Mouse (Mus musculus): ENCODE results near the gene Ccdc124. TPM values are rescaled to one million over a fixed set of nuclear protein-coding genes. Genes with fewer than 3 reads are reported as not detected.
A peak's percentile ranks its signal among the peaks of the same experiment; 100 is the strongest.

The Ccdc124 gene
- total and polyA plus RNA-seq, 3 experiments, result 36.2 to 82.0 (median 58.7) TPM

- H3K4me3 ChIP-seq (replicated peaks in 1 of 3; ENCODE audit: low read depth in 2 of 3, low read length in 2 of 3, poor library complexity in 1 of 3), result no peak overlapping the region
- H3K27me3 ChIP-seq (replicated peaks), result peaks cover 63% of the 10 kb centered on the region
- in situ Hi-C loops (cut with MboI; ENCODE audit: low pct_ligation_motif_present, low pct_unique_long_range_greater_than_20kb, low sequenced_read_pairs), result no loop called here
- peak; percentile 75 for DNase-seq (ENCODE audit: extremely low read depth)
- H3K36me3 ChIP-seq (replicated peaks in 1 of 2; ENCODE audit: control insufficient read depth in 1 of 2, insufficient read depth in 1 of 2, low read length in 1 of 2), result no peaks in the 10 kb centered on the region
- no peaks in the 10 kb centered on the region for H3K9me3 ChIP-seq (replicated peaks; ENCODE audit: low read length)
- H3K9ac ChIP-seq (ENCODE audit: insufficient read depth, low read depth), result no peak overlapping the region
- dilution Hi-C loops (cut with MboI; ENCODE audit: extremely low pct_ligation_motif_present, extremely low pct_unique_long_range_greater_than_20kb, low sequenced_read_pairs), result no loop called here
- H3K4me1 ChIP-seq (ENCODE audit: control insufficient read depth in 1 of 2, insufficient read depth in 2 of 2), result peaks cover 14 to 36% of the 10 kb centered on the region in 2 experiments
- H3K79me2 ChIP-seq (replicated peaks; ENCODE audit: control insufficient read depth, extremely low read depth, insufficient read depth, poor library complexity, severe bottlenecking), result no peaks in the 10 kb centered on the region
- TF ChIP-seq ZC3H11A (IDR thresholded peaks at IDR 0.05; ENCODE audit: low read depth, low read length) (no peak), TBP (conservative IDR thresholded peaks at IDR 0.05; ENCODE audit: low read depth, low read length) (peak; percentile 72; the same call in 1 of the 2 replicates)
- no peak overlapping the region for H3K27ac ChIP-seq (ENCODE audit: insufficient read depth, low read depth)
- no peak overlapping the region for H3K4me2 ChIP-seq (ENCODE audit: insufficient read depth, low read depth, poor library complexity, severe bottlenecking)
Observed at GRCm38 (mm10) chr8:70853863-70854262, 19.9 kb downstream of the Ccdc124 start.

- Histone ChIP-seq H3K79me2 (replicated peaks; ENCODE audit: control insufficient read depth, extremely low read depth, insufficient read depth, poor library complexity, severe bottlenecking) (no peaks in the 10 kb centered on the region), H3K9me3 (replicated peaks; ENCODE audit: low read length) (no peaks in the 10 kb centered on the region), H3K27ac (ENCODE audit: insufficient read depth, low read depth) (no peak overlapping the region), H3K4me2 (ENCODE audit: insufficient read depth, low read depth, poor library complexity, severe bottlenecking) (no peak overlapping the region), H3K9ac (ENCODE audit: insufficient read depth, low read depth) (no peak overlapping the region), H3K4me1 (ENCODE audit: control insufficient read depth in 1 of 2, insufficient read depth in 2 of 2) (peaks cover 14 to 29% of the 10 kb centered on the region in 2 experiments), H3K4me3 (replicated peaks in 1 of 3; ENCODE audit: low read depth in 2 of 3, low read length in 2 of 3, poor library complexity in 1 of 3) (no peak overlapping the region), H3K27me3 (replicated peaks) (peaks cover 68% of the 10 kb centered on the region), H3K36me3 (replicated peaks in 1 of 2; ENCODE audit: control insufficient read depth in 1 of 2, insufficient read depth in 1 of 2, low read length in 1 of 2) (no peaks in the 10 kb centered on the region)
- in situ Hi-C loops (cut with MboI; ENCODE audit: low pct_ligation_motif_present, low pct_unique_long_range_greater_than_20kb, low sequenced_read_pairs) (no loop called here), dilution Hi-C loops (cut with MboI; ENCODE audit: extremely low pct_ligation_motif_present, extremely low pct_unique_long_range_greater_than_20kb, low sequenced_read_pairs) (no loop called here)
- DNase-seq (ENCODE audit: extremely low read depth), result no peak
- TF ChIP-seq MAZ (IDR thresholded peaks at IDR 0.05; ENCODE audit: low read depth, low read length) (no peak), JUN (IDR thresholded peaks at IDR 0.05; ENCODE audit: insufficient read depth, low read depth, low read length) (no peak), MEF2A (IDR thresholded peaks at IDR 0.05; ENCODE audit: borderline replicate concordance, low read depth, low read length) (no peak), MYC (IDR thresholded peaks at IDR 0.05; ENCODE audit: low read depth, low read length) (no peak), TBP (conservative IDR thresholded peaks at IDR 0.05; ENCODE audit: low read depth, low read length) (no peak), CHD2 (IDR thresholded peaks at IDR 0.05; ENCODE audit: low read length) (no peak), EP300 (IDR thresholded peaks at IDR 0.05; ENCODE audit: low read length) (no peak), ZNF384 (IDR thresholded peaks at IDR 0.05; ENCODE audit: low read depth, low read length) (no peak), ELF1 (IDR thresholded peaks at IDR 0.05; ENCODE audit: low read depth, low read length) (no peak), RAD21 (IDR thresholded peaks at IDR 0.05; ENCODE audit: low read depth, low read length) (no peak), SIN3A (IDR thresholded peaks at IDR 0.05; ENCODE audit: low read length) (no peak), USF2 (conservative IDR thresholded peaks at IDR 0.05; ENCODE audit: low read depth, low read length) (no peak), CTCF (conservative IDR thresholded peaks at IDR 0.05 in 1 of 2, IDR thresholded peaks at IDR 0.05 in 1 of 2; ENCODE audit: low read depth in 2 of 2, low read length in 2 of 2) (no peak), ZC3H11A (IDR thresholded peaks at IDR 0.05; ENCODE audit: low read depth, low read length) (no peak), PAX5 (IDR thresholded peaks at IDR 0.05; ENCODE audit: low read length) (no peak), MAFK (IDR thresholded peaks at IDR 0.05; ENCODE audit: insufficient replicate concordance, low read length) (no peak), NELFE (IDR thresholded peaks at IDR 0.05; ENCODE audit: low read depth, low read length) (no peak), MXI1 (IDR thresholded peaks at IDR 0.05; ENCODE audit: low read depth, low read length) (no peak), UBTF (IDR thresholded peaks at IDR 0.05; ENCODE audit: low read depth, low read length) (no peak)
Observed at GRCm38 (mm10) chr8:70852595-70853231, 21.0 kb downstream of the Ccdc124 start.

All from CH12.LX (cell line).